Mouse (Mus musculus) cerebellum, adult (tissue): ENCODE measurements around the gene Arl6ip5.
"Not testable (repeated sequence)": the region's sequence is repeated elsewhere in the genome, so short reads cannot be mapped to it uniquely, and the experiment has no call there.

Experiments used
- ATAC-seq: cut with Nextera tagmentation; 2 replicates; pipeline ENCODE4 v1.9.2; 2017; ENCODE audit warnings: mild to moderate bottlenecking, moderate library complexity, mixed read lengths; ENCODE audit not compliant: insufficient number of reproducible peaks, low FRiP score, low TSS enrichment

The Arl6ip5 gene

GRCm38 (mm10) chr6:97222931-97223467 is 12.5 kb downstream of the Arl6ip5 start:
- no peak for ATAC-seq

GRCm38 (mm10) chr6:97223566-97223965 is 13.1 kb downstream of the Arl6ip5 start:
- ATAC-seq, result no peak

DNA sequence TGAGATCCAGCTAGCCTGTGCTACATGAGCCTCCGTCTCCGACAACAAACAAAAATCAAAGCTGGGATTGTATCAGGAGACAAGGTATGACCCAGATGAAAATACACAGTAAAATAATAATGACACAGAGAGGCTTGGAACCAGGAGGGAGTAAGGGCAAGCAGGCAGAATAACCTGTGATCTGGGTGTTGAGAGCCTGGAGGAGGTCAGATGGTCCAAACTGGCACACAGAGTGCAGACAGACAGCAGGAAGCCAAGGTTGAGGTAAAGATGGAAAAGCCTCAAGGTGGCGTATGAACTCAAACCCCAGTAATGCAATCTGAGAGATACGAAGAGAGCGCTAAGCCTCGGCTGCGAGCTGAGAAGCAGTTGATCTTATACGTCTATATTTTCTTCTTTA is 14.0 kb downstream of the Arl6ip5 start:
- ATAC-seq, result no peak

DNA sequence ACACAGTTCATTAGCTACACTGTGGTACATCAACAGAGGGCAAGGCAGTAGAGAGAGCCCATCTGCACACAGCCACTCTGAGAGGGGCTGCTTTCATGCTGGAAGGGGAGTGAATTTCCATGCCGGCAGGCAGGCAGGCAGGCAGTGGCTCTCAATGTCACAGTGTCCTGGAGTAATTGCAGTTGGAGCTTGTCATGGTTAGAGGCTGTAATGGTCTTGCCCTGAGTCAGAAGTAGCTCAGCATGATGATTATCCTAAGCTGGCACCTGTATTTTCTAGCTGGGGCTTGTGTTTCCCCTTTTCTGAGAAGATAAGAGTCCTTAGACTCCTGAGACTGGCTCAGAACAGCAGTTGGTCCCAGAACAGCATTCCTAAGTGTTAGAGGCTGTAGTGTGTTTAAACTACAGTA is 15.6 kb downstream of the Arl6ip5 start:
- no peak for ATAC-seq

GRCm38 (mm10) chr6:97227067-97227847 is 16.8 kb downstream of the Arl6ip5 start:
- ATAC-seq, result no peak

DNA sequence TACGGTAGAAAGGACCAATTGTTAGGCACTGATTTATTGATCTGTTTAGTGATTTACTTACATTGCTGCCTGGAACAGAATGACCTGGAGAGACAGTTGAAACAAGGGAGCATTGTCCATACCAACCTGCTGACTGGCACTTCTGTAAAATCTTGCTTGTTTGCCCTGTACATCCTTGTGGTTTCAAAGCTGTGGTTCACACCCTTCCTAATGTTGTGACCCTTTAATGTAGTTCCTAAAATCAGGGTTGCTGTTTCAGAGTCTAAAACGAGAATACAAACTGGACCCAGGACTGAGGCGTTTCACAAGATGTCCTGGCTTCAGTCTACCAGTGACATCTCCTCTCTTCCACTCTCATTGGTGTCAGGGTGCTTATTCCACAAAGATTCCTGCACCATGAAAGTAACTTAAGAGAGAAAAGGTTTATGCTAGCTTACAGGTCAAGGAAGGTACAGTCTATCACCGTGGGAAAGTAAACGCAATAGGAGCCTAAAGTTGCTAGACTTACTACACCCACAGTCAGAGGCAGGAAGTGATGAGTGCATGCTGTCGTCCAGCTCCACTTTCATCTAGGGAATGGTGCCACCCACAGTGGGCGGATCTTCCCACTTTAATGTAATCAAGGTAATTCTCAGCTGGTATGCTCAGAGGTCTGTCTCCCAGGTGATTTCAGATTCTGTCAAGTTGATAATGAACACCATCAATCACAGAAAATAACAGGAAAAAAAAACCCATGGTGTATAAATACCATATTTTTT is 24.6 kb downstream of the Arl6ip5 start:
- no peak for ATAC-seq

- ATAC-seq, result no peak
Measured at GRCm38 (mm10) chr6:97236088-97236487, 25.6 kb downstream of the Arl6ip5 start.

GRCm38 (mm10) chr6:97239360-97239759 is 28.9 kb downstream of the Arl6ip5 start:
- ATAC-seq, result no peak

GRCm38 (mm10) chr6:97240092-97240491 is 29.6 kb downstream of the Arl6ip5 start:
- no peak for ATAC-seq

GRCm38 (mm10) chr6:97242522-97242921 is 32.0 kb downstream of the Arl6ip5 start:
- no peak for ATAC-seq

DNA sequence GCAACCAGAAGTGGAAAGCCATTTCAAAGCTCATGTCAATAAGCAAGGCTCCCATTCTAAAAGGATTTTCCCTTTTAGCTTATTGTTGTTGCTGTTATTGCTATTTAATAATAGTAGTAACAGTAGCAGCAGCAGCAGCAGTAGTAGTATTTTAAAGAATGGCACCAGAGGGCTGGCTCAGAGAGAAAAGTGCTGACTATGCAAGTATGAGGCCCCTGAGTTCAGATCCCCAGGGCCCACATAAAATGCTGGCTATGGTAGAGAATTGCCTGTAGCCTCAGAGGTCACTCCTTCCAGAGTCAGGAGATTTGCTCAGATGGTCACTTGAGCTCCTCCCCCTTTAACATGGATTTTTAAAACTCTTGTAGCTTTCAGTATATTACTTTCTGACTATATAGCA is 34.7 kb downstream of the Arl6ip5 start:
- ATAC-seq, result no peak

GRCm38 (mm10) chr6:97250966-97251365 is 40.5 kb downstream of the Arl6ip5 start:
- ATAC-seq, result peak; percentile 66; the same call in 1 of the 2 replicates

DNA sequence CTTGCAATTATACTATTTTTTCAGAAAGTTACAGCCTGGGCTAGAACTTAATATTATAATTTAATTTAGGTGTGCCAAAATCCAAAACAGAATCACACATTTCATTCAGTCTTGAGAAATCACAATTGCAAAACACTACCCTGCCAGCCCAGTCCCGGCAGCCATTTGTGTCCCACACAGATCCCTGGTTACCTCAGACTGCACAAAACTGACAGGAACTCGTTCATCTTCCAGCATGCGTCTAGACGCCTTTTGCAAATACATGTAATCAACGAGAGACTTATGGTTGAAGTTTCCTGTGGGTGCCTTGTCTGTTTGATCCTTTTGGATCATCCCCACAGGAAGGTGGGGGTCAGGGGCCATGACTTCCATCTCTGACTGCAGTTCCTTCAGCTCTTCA is 41.6 kb downstream of the Arl6ip5 start:
- ATAC-seq, result no peak

DNA sequence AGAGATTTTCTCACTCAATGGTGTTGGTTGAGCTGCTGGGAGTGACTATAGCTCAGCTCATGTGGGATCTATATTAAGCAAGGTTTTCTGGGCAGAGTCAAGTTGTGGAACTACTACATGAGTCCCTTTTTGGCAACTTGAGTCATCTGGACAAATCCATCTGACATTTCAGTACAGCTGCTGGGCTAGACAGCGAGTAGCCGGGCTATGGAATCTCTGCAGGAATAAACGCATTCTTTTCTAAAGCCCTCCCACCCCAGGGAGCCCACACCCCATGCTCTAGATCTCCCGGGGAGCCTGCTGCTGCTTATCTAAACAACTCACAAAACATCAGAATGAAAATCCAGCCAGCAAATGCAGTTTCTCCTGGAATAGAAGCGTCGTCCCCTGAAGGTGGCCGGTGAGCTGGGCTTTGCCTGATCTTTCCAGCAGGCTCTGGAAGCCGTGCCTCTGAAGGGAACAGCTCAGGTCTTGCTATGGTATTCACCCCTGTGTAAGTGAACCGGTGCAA is 42.3 kb downstream of the Arl6ip5 start, which contains the start of gene Lmod3:
Gene Lmod3 (minus strand): TSS at position 49 of the 511 bp plus-strand sequence.
- ATAC-seq, result no peak

DNA sequence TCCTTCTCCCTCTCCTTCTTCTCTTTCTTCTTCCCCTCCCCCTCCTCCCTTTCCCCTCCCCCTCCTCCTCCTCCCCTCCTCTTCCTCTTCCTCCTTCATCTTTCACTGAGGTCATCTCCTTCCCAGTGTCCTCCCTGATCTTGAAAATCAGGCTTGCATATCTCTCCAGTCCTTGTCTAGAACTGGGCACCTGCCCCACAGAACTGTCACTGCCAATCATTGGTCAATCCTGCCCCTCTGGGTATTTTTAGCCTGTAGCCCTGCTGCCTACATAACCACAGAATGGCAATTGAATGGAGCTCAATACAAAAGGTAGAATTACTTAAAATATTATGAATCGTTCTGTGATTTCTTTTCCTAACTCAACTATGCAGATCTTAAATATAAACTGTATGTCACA is 48.0 kb downstream of the Arl6ip5 start:
- no peak for ATAC-seq

DNA sequence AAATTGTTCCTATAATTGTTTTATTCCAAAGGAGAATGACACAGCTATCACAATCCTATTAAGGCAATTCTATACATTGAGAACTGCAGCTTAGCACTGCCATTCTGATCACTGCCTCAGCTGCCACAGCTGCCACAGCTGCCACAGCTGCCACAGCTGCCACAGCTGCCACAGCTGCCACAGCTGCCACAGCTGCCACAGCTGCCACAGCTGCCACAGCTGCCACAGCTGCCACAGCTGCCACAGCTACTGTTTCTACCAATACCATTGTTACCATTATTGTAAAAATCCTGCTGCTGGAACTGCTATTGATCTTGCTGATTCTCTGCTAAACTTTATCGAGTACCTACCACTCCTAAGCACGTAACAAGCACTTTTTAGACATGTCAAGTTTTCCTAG is 49.4 kb downstream of the Arl6ip5 start:
- ATAC-seq, result not testable (repeated sequence)

- no peak for ATAC-seq
Measured at GRCm38 (mm10) chr6:97262229-97262628, 51.7 kb downstream of the Arl6ip5 start.

GRCm38 (mm10) chr6:97263750-97264149 is 53.3 kb downstream of the Arl6ip5 start:
- not testable (repeated sequence) for ATAC-seq

DNA sequence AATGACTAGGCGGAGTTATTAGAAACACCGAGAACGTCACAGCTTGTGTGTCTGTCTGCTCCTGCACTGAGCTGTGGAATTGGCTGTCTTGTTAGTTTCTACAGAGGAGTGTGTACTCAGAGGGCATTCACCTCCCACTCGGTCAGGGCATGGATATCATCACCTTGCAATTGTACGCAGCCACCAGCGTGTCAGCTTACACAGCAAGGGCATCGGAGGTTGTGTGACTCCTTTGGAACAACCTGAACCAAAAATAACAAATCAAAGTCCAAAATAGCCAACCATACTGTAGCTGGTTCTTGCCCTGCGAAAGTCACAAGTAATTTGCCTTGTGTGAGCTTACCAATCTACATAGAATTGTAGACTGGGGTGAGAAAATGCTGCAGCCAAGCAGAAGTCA is 54.8 kb downstream of the Arl6ip5 start:
- ATAC-seq, result no peak

DNA sequence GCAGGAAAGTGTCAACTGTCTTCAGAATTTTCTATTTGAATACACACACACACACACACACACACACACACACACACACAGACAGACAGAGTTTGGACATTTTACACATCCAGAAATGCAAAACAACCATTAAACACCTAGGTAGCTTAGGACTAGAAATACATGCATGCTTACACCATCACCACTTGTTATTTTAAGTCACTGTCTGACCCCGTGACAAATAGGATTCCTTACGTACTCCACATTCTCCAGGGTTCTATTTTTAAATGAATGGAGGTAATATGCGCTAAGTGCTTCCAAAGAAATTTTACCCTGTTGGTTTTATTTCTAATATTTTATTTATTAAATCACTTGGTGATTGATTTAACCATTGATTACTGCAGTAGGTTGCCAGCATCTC is 55.2 kb downstream of the Arl6ip5 start:
- no peak for ATAC-seq

GRCm38 (mm10) chr6:97266661-97267060 is 56.2 kb downstream of the Arl6ip5 start:
- no peak for ATAC-seq
